In the genomic region with DNA sequence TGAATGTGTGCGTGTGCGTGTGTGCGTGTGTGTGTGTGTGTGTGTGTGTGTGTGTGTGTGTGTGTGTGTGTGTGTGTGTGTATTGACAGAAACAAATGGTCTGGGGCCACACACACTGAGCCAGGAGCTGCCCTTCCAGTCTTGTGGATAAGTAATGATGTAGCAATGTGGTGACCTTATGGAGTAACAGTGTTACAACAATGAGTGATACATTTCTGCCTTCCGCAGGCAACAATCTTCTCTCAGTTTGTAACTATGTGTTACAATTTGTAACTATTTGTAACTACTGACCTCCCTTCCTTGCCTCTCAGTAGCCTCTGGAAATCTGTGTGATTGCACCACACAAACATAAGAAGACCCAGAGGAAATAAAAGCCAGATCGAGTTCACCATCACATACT, we compare ENCODE assay signal across 32 mouse cellular contexts. TPM values are rescaled to one million over a fixed set of nuclear protein-coding genes. Genes with fewer than 3 reads are reported as not detected.
A peak's percentile ranks its signal among the peaks of the same experiment; 100 is the strongest.
DNase-seq lines count a peak whose midpoint lies in the region; ATAC-seq and TF ChIP-seq lines count a peak whose summit lies in the region.
"Had no signal": no experiment of that assay in that cellular context is flagged by ENCODE, and none has a peak within 500 bp of the region (broad histone marks: within the 10 kb centered on the region; RNA-seq: fewer than 3 reads in every experiment).

No protein-coding gene starts in this region.

- WGBS in limb, embryonic 10.5 days = 93% methylated on average over 5 of the region's 5 CpGs
- 89% methylated on average over 5 of the region's 5 CpGs for WGBS in stomach, postnatal 0 days

- no peaks in the 10 kb centered on the region for H3K27me3 ChIP-seq in limb, embryonic 10.5 days (ENCODE audit: low read depth, poor library complexity, severe bottlenecking)
- no peaks in the 10 kb centered on the region for H3K27me3 ChIP-seq in stomach, postnatal 0 days (ENCODE audit: control insufficient read depth, insufficient read depth, low read length)
- H3K27me3 ChIP-seq: embryonic facial prominence, embryonic 13.5 days; forebrain, embryonic 13.5 days had no signal

- peak; percentile 95 for ATAC-seq in granulocyte monocyte progenitor cell, adult 5-6 weeks (replicated peaks; ENCODE audit: poor library complexity, severe bottlenecking)
- peak; percentile 91 for ATAC-seq in megakaryocyte progenitor cell, adult 5-6 weeks (replicated peaks; ENCODE audit: poor library complexity)
- no peak for ATAC-seq in stomach, postnatal 0 days (ENCODE audit: low FRiP score, low TSS enrichment)
- ATAC-seq: forebrain, embryonic 13.5 days; forebrain, embryonic 16.5 days; hindbrain, postnatal 0 days had no signal

- no peaks in the 10 kb centered on the region for H3K9me3 ChIP-seq in limb, embryonic 10.5 days (replicated peaks)
- no peaks in the 10 kb centered on the region for H3K9me3 ChIP-seq in stomach, postnatal 0 days (ENCODE audit: control insufficient read depth, low read length)
- H3K9me3 ChIP-seq: embryonic facial prominence, embryonic 10.5 days; embryonic facial prominence, embryonic 13.5 days; forebrain, embryonic 13.5 days; hindbrain, embryonic 10.5 days had no signal

- no peak overlapping the region for H3K9ac ChIP-seq in stomach, postnatal 0 days (ENCODE audit: low read length)
- H3K9ac ChIP-seq: embryonic facial prominence, embryonic 13.5 days; forebrain, embryonic 13.5 days; hindbrain, embryonic 14.5 days had no signal

- no peaks in the 10 kb centered on the region for H3K36me3 ChIP-seq in limb, embryonic 10.5 days
- no peaks in the 10 kb centered on the region for H3K36me3 ChIP-seq in stomach, postnatal 0 days (ENCODE audit: control insufficient read depth, insufficient read depth, low read length)
- H3K36me3 ChIP-seq: embryonic facial prominence, embryonic 10.5 days; embryonic facial prominence, embryonic 13.5 days; hindbrain, embryonic 10.5 days had no signal

- H3K4me2 ChIP-seq in stomach, postnatal 0 days (replicated peaks; ENCODE audit: low read depth) = no peak overlapping the region
- H3K4me2 ChIP-seq: embryonic facial prominence, embryonic 13.5 days; forebrain, embryonic 13.5 days; heart, embryonic 11.5 days; hindbrain, embryonic 14.5 days had no signal

- TF ChIP-seq CTCF in stomach, postnatal 0 days (IDR thresholded peaks at IDR 0.05; ENCODE audit: low read depth) = no peak

- no peak for TF ChIP-seq EP300 in stomach, postnatal 0 days (optimal IDR thresholded peaks at IDR 0.05)

- no peak overlapping the region for H3K27ac ChIP-seq in limb, embryonic 10.5 days
- H3K27ac ChIP-seq in stomach, postnatal 0 days (replicated peaks) = no peak overlapping the region
- H3K27ac ChIP-seq: embryonic facial prominence, embryonic 10.5 days; embryonic facial prominence, embryonic 13.5 days; forebrain, embryonic 13.5 days; hindbrain, embryonic 10.5 days; hindbrain, embryonic 14.5 days; hindbrain, postnatal 0 days had no signal

- peak; percentile 37 for DNase-seq in heart, adult 11 months
- no peak for DNase-seq in heart, adult 18-20 months
- peak; percentile 9 for DNase-seq in testis, postnatal 14 days (ENCODE audit: low spot score)
- no peak for DNase-seq in testis, postnatal 10 days (ENCODE audit: low spot score)
- DNase-seq in limb, embryonic 10.5 days (ENCODE audit: low spot score) = no peak
- DNase-seq in stomach, postnatal 0 days (ENCODE audit: low spot score) = no peak
- DNase-seq: adrenal gland, adult 2 months; adrenal gland, postnatal 14 days; B cell, adult 2 months; cerebellum, adult 11 months; cerebellum, adult 2 months; cerebellum, adult 9-11 months; cerebellum, postnatal 25 days; embryo, embryonic 11 days; gastrocnemius, postnatal 10 days; gastrocnemius, postnatal 36 days had no signal

- no peak overlapping the region for H3K4me3 ChIP-seq in limb, embryonic 10.5 days
- H3K4me3 ChIP-seq in stomach, postnatal 0 days (ENCODE audit: low read depth, low read length) = no peak overlapping the region
- H3K4me3 ChIP-seq: embryonic facial prominence, embryonic 10.5 days; embryonic facial prominence, embryonic 13.5 days; erythroblast, embryonic 14.5 days; forebrain, embryonic 13.5 days; hindbrain, embryonic 10.5 days had no signal

- no peaks in the 10 kb centered on the region for H3K4me1 ChIP-seq in limb, embryonic 10.5 days
- no peaks in the 10 kb centered on the region for H3K4me1 ChIP-seq in stomach, postnatal 0 days (replicated peaks; ENCODE audit: control insufficient read depth, insufficient read depth)
- H3K4me1 ChIP-seq: embryonic facial prominence, embryonic 10.5 days; embryonic facial prominence, embryonic 13.5 days; forebrain, embryonic 13.5 days; hindbrain, embryonic 10.5 days had no signal

RNA-seq across cellular contexts. Expression of gene Rcbtb2, which starts 35.6 kb away (rescaled TPM):
- 10 to 100 TPM; 21.9 to 23.7 TPM for total RNA-seq in heart, adult 18-20 months (2021)
- total RNA-seq in granulocyte monocyte progenitor cell, adult 5-6 weeks (2014; fragmentation: Nextera tagmentation) = 33.5 and 57.3 TPM in 2 replicates
- 28.0 and 35.6 TPM in 2 replicates for total RNA-seq in granulocyte monocyte progenitor cell, adult 5-6 weeks (2017)
- 51.8 and 54.3 TPM in 2 replicates for total RNA-seq in megakaryocyte progenitor cell, adult 5-6 weeks (2015)
- total RNA-seq in megakaryocyte progenitor cell, adult 5-6 weeks (2017) = 25.6 and 31.8 TPM in 2 replicates
- 202 and 208 TPM in 2 replicates for polyA plus RNA-seq in limb, embryonic 10.5 days (2016; fragmentation: Nextera tagmentation; extraction: Ambion mirVana)
- 42.7 and 44.0 TPM in 2 replicates for polyA plus RNA-seq in stomach, postnatal 0 days (2015; fragmentation: Nextera tagmentation; extraction: Ambion mirVana)

RNA-seq across cellular contexts. Expression of gene Cysltr2, which starts 38.3 kb away (rescaled TPM):
- under 1 TPM in 1 of 2 experiments, not detected in 1; 0.72 TPM for total RNA-seq in heart, adult 18-20 months (2021)
- total RNA-seq in granulocyte monocyte progenitor cell, adult 5-6 weeks (2014; fragmentation: Nextera tagmentation) = 1.4 TPM in 1 of 2 replicates, not detected in the other
- 0.39 TPM in 1 of 2 replicates, not detected in the other for total RNA-seq in granulocyte monocyte progenitor cell, adult 5-6 weeks (2017)
- 0.44 and 1.8 TPM in 2 replicates for total RNA-seq in megakaryocyte progenitor cell, adult 5-6 weeks (2015)
- total RNA-seq in megakaryocyte progenitor cell, adult 5-6 weeks (2017) = 0.98 TPM in 1 of 2 replicates, not detected in the other
- not detected in 2 replicates for polyA plus RNA-seq in limb, embryonic 10.5 days (2016; fragmentation: Nextera tagmentation; extraction: Ambion mirVana)
- polyA plus RNA-seq in stomach, postnatal 0 days (2015; fragmentation: Nextera tagmentation; extraction: Ambion mirVana) = 0.10 and 0.22 TPM in 2 replicates
- total RNA-seq: gastrocnemius, adult 18-20 months; gastrocnemius, postnatal 36 days; heart, postnatal 25 days; hindbrain, postnatal 0 days; MEL had no signal
- polyA plus RNA-seq: embryonic facial prominence, embryonic 10.5 days; embryonic facial prominence, embryonic 13.5 days; erythroblast, embryonic 14.5 days; forebrain, embryonic 13.5 days; heart, embryonic 11.5 days; heart, embryonic 14.5 days; heart, postnatal 0 days; hindbrain, embryonic 10.5 days; hindbrain, embryonic 14.5 days had no signal

Comparison
In these comparisons a context has a peak if more than half of its experiments do, and no peak if none do; other contexts are left out.
1. DNase-seq: peak in heart, adult 11 months (single experiment) and testis, postnatal 14 days (single experiment); none in heart, adult 18-20 months (0 of 2), testis, postnatal 10 days (single experiment), limb, embryonic 10.5 days (single experiment) and stomach, postnatal 0 days (single experiment).